Mouse (Mus musculus) spleen, postnatal 0 days (tissue): ENCODE data around the gene Mapk8ip3. TPM values are rescaled to one million over a fixed set of nuclear protein-coding genes. Genes with fewer than 3 reads are reported as not detected.

Experiments
- polyA plus RNA-seq: library from polyadenylated mRNA; unstranded; fragments of >200 nt; fragmentation: Nextera tagmentation; extraction: Ambion mirVana; gene quantifications from 2 replicates; pipeline ENCODE4 v1.2.1, GENCODE M21; 2015

The Mapk8ip3 gene
- polyA plus RNA-seq = 12.6 and 13.3 TPM in 2 replicates

DNA sequence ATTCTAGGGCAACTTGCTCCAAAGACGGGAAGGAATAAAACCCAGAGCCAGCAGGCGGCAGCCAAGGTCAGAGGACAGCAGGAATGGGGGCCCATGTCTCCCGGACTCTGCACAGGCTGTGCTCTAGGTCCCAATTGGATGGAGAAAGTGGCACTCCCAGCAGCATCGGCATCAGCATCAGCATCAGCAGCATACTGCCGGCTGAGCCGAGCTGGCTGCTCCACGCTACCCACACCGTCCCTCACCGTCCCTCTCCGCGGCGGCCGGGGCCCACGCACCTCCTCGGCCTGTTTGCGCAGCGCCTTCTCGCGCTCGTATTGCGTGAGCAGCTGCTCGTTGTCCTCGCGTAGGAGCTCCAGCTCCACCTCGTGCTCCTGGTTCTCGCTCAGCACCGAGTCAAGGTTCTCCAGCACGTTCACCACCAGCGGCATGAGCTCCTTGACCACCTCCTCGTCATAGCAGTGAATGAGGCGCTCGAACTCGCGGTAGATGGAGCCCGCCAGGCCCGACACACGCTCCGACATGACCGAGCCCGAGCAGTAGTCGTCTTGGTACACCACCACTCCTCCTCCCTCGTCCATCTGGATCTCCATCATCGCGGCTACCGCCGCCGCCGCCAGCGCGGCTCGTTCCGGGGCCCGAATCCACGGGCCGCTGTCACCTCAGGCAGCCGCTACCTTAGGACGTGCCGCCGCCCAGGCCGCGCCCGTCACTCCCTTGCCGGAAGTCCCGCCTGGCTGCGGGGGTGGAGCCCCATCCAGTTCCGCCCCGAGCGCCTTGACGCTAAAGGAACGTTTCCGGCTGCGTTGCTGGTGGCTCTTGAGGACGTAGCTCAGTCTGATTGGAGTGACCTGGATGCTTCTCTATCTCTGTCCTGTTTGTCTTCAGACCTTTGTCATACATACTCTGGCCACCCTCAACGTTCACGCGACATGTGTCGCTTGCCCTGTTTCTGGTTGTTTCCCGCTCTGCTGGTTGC lies at the start of gene Mapk8ip3:
Gene Mapk8ip3, minus strand, starts transcription at position 719 of the 979 bp plus-strand sequence.

DNA sequence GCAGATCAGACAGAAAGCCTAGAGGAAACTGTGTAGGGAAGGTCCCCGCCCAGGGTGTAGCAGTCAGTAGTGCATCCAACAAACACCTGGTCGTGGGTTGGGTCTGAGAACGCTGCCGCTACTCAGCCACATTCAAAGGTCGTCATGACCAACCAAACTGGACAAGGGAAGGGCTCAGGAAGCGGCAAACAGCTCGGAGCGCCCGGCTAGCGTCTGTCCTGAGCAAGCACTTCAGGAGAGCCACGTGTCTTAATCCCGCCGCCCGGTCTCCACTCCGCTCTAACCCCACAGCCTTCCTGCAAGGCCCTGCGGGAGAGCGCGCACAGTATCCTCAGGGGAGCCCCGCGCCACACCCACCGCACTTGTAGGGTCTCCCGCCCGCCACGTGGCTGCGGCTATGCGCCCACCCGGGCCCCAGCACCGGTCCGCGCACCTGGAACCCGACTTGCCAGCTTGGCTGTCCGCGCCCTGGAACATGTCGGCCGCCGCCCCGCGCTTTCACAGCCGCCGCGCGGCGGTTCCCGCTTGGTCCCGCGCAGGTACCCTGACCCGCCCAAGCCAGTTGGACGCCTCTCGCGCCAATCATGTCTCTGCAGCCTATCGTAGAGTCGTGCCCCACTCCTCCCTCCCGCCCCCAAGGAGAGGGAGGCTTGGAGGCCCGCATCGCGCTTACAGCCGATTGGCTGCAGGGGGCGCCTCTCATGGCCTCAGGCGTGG lies 23.5 kb upstream of the Mapk8ip3 start, which contains the start of gene Jpt2:
Gene Jpt2, minus strand, starts transcription at position 555 of the 717 bp plus-strand sequence.

DNA sequence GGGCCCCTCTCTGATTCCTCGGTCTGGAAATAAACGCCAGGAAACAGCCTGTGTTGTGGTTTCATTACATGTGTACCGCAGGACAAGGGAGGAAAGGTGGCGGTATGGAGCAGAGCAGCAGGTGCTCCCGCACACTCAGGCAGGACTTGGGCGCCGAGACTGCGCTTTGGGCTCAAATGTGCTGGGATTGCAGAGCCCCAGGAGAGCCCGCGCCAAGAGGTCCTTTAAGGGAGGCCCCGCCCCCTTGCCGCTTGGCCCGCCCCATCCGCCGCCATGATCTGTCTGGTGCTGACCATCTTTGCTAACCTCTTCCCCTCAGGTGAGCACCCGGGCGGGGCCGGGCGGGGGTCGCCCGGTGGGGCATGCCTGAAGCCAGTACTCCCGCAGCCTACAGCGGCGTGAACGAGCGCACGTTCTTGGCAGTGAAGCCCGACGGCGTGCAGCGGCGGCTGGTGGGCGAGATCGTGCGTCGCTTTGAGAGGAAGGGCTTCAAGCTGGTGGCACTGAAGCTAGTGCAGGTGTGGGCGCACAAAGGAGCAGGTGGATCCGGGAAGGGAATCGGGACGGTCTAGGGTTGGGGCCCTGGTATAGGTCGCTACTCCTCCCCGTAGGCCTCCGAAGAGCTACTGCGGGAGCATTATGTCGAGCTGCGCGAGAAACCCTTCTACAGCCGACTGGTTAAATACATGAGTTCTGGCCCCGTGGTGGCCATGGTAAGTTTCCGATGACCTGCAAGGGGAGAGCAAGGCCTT lies 40.4 kb downstream of the Mapk8ip3 start, which contains the start of gene Nme3:
Gene Nme3, plus strand, starts transcription at position 260 of the 752 bp plus-strand sequence.

DNA sequence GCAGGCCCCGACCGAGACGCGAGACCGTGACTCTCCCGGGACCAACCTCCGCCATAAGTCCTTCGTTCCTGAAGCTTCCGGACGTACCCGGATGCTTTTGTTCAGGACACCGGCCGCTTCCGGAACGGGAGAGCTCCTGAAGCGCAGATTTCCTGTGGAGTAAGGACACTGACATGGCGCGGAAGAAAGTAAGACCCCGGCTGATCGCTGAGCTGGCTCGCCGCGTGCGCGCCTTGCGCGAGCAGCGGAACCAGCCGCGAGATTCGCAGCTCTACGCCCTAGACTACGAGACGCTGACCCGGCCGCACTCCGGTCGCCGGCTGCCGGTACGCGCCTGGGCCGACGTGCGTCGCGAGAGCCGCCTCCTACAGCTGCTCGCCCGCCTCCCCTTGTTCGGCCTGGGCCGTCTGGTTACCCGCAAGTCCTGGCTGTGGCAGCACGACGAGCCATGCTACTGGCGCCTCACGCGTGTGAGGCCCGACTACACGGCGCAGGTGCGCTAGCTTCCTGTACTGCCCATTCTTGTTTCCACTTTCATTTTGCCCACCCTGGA lies 41.7 kb downstream of the Mapk8ip3 start, which contains the start of the genes Eme2 and Mrps34:
Gene Eme2, minus strand, starts transcription at position 93 of the 553 bp plus-strand sequence.
Gene Mrps34, plus strand, starts transcription at position 122 of the 553 bp plus-strand sequence.

DNA sequence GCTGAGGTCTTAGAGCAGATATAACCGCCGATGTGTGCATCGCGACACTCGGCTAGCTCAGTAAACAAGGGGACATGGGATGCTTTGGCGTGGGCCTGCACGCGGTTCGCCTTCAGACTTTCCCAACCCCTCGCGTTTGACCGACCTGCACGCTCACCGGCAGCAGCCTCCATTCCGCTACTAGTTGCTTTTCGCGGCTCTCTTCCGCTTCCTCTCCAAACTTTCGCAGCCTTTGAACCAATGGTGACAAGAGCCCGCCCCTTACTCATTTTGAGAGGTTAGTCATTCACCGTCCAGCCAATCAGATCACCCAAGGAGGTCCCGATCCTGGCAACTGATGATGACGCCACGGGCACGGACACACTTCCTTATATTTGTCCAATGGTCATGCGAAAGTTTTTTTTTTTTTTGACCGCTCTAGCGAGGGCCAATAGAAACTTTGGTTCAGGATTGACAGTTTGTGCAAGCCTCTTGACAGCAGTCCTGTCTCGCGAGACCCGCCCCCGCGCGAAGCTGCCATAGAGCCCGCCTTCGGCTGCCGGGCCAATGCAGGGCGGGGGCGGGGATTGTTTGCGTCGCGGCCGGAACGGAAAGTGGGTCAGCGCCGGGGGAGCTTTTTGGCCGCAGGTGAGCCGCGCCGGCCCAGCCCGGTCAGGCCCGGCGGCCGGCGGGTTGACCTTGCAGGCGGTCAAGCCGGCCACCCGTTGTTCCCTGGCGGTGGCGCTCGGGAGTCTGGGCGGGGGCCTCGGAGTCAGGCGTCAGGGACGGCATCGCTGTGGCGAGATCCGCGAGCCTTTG lies 50.4 kb downstream of the Mapk8ip3 start, which contains the start of the genes Nubp2 and Spsb3:
Gene Nubp2, minus strand, starts transcription at position 216 of the 798 bp plus-strand sequence.
Gene Spsb3, plus strand, starts transcription at position 510 of the 798 bp plus-strand sequence.

DNA sequence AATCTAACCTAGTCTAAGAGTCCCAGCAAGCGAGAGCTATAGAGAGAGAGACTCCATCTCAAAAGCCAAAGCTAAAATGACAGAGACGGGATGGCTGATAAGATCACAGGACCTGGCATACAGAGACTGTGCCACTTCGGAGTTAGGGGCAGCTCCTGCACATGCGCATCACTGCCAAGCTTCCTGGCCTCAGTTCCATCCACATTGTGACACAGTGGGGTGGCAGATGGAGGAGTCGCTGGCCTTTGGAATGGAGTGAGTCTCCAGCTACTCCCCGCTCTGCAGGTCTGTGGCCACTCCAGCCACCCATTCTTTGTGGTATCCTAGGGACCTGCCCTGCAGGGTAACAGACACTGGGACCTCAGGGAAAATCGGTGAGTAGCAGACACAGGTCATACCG lies 71.0 kb downstream of the Mapk8ip3 start, which contains the start of gene Igfals:
Gene Igfals, plus strand, starts transcription at position 222 of the 400 bp plus-strand sequence.

DNA sequence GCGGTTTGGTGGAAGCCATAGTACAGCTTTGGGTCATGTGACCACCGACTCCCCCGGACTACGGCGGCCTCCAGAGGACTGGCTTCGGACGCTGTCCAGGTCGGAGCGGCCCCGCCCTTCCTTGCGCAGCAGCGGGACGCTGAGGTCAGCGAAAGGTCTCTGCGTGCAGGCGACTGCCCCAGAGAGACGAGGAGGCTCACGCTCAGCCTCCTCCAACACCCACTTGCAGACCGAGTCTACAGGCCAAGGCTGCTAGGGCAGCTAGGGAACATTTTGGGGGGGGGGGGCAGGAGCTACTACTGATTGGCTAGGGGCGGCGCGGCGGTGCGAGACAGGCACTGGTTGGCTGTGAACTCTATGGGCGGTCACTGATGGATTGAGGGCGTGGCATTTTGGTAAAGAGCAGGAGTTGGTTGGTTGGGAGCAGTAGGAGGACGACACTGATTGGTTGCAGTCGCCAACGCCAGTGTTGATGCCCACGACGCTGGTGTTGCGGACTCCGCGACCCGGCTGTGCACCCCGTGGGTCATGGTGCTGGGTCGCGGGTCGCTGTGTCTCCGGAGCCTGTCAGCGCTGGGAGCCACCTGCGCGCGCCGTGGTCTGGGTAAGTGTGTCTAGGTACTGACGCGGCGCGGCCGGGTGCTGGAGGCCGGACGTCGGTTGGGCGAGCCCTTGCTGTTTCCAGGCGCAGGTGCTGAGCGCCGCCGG lies 86.6 kb downstream of the Mapk8ip3 start, which contains the start of gene Fahd1:
Gene Fahd1, minus strand, starts transcription at position 300 of the 708 bp plus-strand sequence.

Other genes starting within 250 kb of the Mapk8ip3 start
- 0.06 and 0.11 TPM in 2 replicates for gene Syngr3, start 247.0 kb downstream of the Mapk8ip3 start, polyA plus RNA-seq
- 31.0 and 32.6 TPM in 2 replicates for gene Gfer, start 240.8 kb downstream of the Mapk8ip3 start, polyA plus RNA-seq
- gene Noxo1, start 240.7 kb downstream of the Mapk8ip3 start, polyA plus RNA-seq = 0.81 and 1.3 TPM in 2 replicates
- 35.3 and 37.9 TPM in 2 replicates for gene Tbl3, start 229.3 kb downstream of the Mapk8ip3 start, polyA plus RNA-seq
- not detected in 2 replicates for gene Rnf151, start 218.9 kb downstream of the Mapk8ip3 start, polyA plus RNA-seq
- 1,569 and 1,600 TPM in 2 replicates for gene Rps2, start 218.9 kb downstream of the Mapk8ip3 start, polyA plus RNA-seq
- 212 and 230 TPM in 2 replicates for gene Ndufb10, start 212.5 kb downstream of the Mapk8ip3 start, polyA plus RNA-seq
- 1.1 and 1.3 TPM in 2 replicates for gene Rpl3l, start 209.2 kb downstream of the Mapk8ip3 start, polyA plus RNA-seq
- 103 and 110 TPM in 2 replicates for gene Msrb1, start 200.3 kb downstream of the Mapk8ip3 start, polyA plus RNA-seq
- not detected in 2 replicates for gene Hs3st6, start 184.0 kb downstream of the Mapk8ip3 start, polyA plus RNA-seq
- gene Meiob, start 132.7 kb downstream of the Mapk8ip3 start, polyA plus RNA-seq = 0.32 and 0.78 TPM in 2 replicates
- 168 and 186 TPM in 2 replicates for gene Hagh, start 96.8 kb downstream of the Mapk8ip3 start, polyA plus RNA-seq
- 54.4 and 61.1 TPM in 2 replicates for gene Fahd1, start 86.6 kb downstream of the Mapk8ip3 start, polyA plus RNA-seq
- 0.08 and 0.21 TPM in 2 replicates for gene Igfals, start 71.0 kb downstream of the Mapk8ip3 start, polyA plus RNA-seq
- 73.8 and 78.0 TPM in 2 replicates for gene Nubp2, start 50.6 kb downstream of the Mapk8ip3 start, polyA plus RNA-seq
- gene Spsb3, start 50.3 kb downstream of the Mapk8ip3 start, polyA plus RNA-seq = 51.9 and 55.4 TPM in 2 replicates
- gene Eme2, start 41.9 kb downstream of the Mapk8ip3 start, polyA plus RNA-seq = 11.8 and 12.7 TPM in 2 replicates
- gene Mrps34, start 41.9 kb downstream of the Mapk8ip3 start, polyA plus RNA-seq = 71.0 and 73.0 TPM in 2 replicates
- 66.5 and 77.6 TPM in 2 replicates for gene Nme3, start 40.5 kb downstream of the Mapk8ip3 start, polyA plus RNA-seq
- 45.9 and 49.2 TPM in 2 replicates for gene Jpt2, start 23.7 kb upstream of the Mapk8ip3 start, polyA plus RNA-seq
- gene Cramp1l, start 78.8 kb upstream of the Mapk8ip3 start, polyA plus RNA-seq = 5.2 and 5.9 TPM in 2 replicates
- 80.5 and 98.2 TPM in 2 replicates for gene Ift140, start 79.1 kb upstream of the Mapk8ip3 start, polyA plus RNA-seq
- 24.2 and 26.6 TPM in 2 replicates for gene Tmem204, start 146.6 kb upstream of the Mapk8ip3 start, polyA plus RNA-seq
- gene Telo2, start 179.0 kb upstream of the Mapk8ip3 start, polyA plus RNA-seq = 18.4 and 24.4 TPM in 2 replicates
- not detected in 2 replicates for gene Ptx4, start 183.8 kb upstream of the Mapk8ip3 start, polyA plus RNA-seq
- 10.8 and 11.8 TPM in 2 replicates for gene Clcn7, start 196.4 kb upstream of the Mapk8ip3 start, polyA plus RNA-seq
- gene Ccdc154, start 225.5 kb upstream of the Mapk8ip3 start, polyA plus RNA-seq = 0.05 TPM in 1 of 2 replicates, not detected in the other
- not detected in 2 replicates for gene Gm38655, start 238.5 kb upstream of the Mapk8ip3 start, polyA plus RNA-seq
- 21.3 and 22.5 TPM in 2 replicates for gene BC003965, start 247.6 kb upstream of the Mapk8ip3 start, polyA plus RNA-seq